37 mouse cellular contexts compared by ENCODE assay signal in the genomic region with DNA sequence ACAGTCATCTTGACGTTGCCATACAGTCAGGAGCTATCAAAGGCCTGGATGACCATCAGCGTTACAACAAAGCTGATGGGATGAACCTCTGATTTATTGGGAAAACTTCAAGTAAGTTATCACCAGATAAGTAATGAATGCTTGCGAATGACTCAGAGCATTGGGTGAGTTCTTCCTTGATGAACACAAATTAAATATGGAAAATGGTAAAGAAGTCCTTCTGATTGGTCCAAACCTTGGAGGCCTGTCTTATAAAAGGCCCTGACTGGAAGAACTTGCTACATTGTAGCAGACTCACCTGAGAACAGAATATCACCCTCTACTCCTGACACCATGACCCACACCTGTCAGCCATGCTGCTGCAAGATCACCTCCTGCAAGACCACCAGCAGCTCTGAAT. TPM values are rescaled to one million over a fixed set of nuclear protein-coding genes. Genes with fewer than 3 reads are reported as not detected.
"Had no signal": no experiment of that assay in that cellular context is flagged by ENCODE, and none has a peak within 500 bp of the region (broad histone marks: within the 10 kb centered on the region; RNA-seq: fewer than 3 reads in every experiment).

Gm11565 (plus strand) TSS at position 301 of the 400 bp plus-strand sequence.

- H3K9me3 ChIP-seq: embryonic facial prominence, embryonic 10.5 days; embryonic facial prominence, embryonic 12.5 days; embryonic facial prominence, embryonic 13.5 days; embryonic facial prominence, embryonic 15.5 days; forebrain, embryonic 10.5 days; forebrain, embryonic 12.5 days; forebrain, embryonic 13.5 days; forebrain, embryonic 15.5 days had no signal

- H3K36me3 ChIP-seq: embryonic facial prominence, embryonic 10.5 days; embryonic facial prominence, embryonic 12.5 days; embryonic facial prominence, embryonic 13.5 days; embryonic facial prominence, embryonic 15.5 days; forebrain, embryonic 10.5 days; forebrain, embryonic 12.5 days; forebrain, embryonic 15.5 days had no signal

- H3K4me3 ChIP-seq: embryonic facial prominence, embryonic 10.5 days; embryonic facial prominence, embryonic 12.5 days; embryonic facial prominence, embryonic 13.5 days; embryonic facial prominence, embryonic 15.5 days; erythroblast, embryonic 14.5 days; forebrain, embryonic 10.5 days; forebrain, embryonic 12.5 days; forebrain, embryonic 13.5 days; forebrain, embryonic 15.5 days; gastrocnemius, adult 2 months had no signal

- ATAC-seq: forebrain, embryonic 13.5 days; forebrain, embryonic 14.5 days; forebrain, embryonic 15.5 days; forebrain, embryonic 16.5 days; forebrain, postnatal 0 days had no signal

- H3K27me3 ChIP-seq: embryonic facial prominence, embryonic 12.5 days; embryonic facial prominence, embryonic 15.5 days; forebrain, embryonic 12.5 days; forebrain, embryonic 13.5 days; forebrain, embryonic 15.5 days had no signal

- DNase-seq: cerebellum, adult 2 months; cerebellum, adult 8-10 months; cerebellum, adult 9-10 months; cerebellum, adult 9-11 months; cerebellum, postnatal 14 days; cerebellum, postnatal 25 days; cerebellum, postnatal 36 days; embryo, embryonic 11 days; forebrain, postnatal 0 days; gastrocnemius, adult 2 months; gastrocnemius, postnatal 10 days; gastrocnemius, postnatal 14 days; gastrocnemius, postnatal 25 days; gastrocnemius, postnatal 36 days; heart, adult 18-20 months had no signal

- H3K4me1 ChIP-seq: embryonic facial prominence, embryonic 10.5 days; embryonic facial prominence, embryonic 12.5 days; embryonic facial prominence, embryonic 13.5 days; embryonic facial prominence, embryonic 15.5 days; forebrain, embryonic 10.5 days; forebrain, embryonic 12.5 days; forebrain, embryonic 13.5 days; forebrain, embryonic 15.5 days had no signal

- H3K27ac ChIP-seq: embryonic facial prominence, embryonic 10.5 days; embryonic facial prominence, embryonic 12.5 days; embryonic facial prominence, embryonic 13.5 days; embryonic facial prominence, embryonic 15.5 days; forebrain, embryonic 10.5 days; forebrain, embryonic 12.5 days; forebrain, embryonic 13.5 days; forebrain, embryonic 15.5 days; gastrocnemius, adult 2 months had no signal

RNA-seq across cellular contexts. Expression of gene Gm11565, which starts in this region (rescaled TPM):
- total RNA-seq: common myeloid progenitor, adult 5-6 weeks; forebrain, postnatal 0 days; gastrocnemius, adult 18-20 months; gastrocnemius, adult 2 months; gastrocnemius, adult 8-10 months; gastrocnemius, postnatal 10 days; gastrocnemius, postnatal 14 days; gastrocnemius, postnatal 25 days; gastrocnemius, postnatal 36 days; gastrocnemius, postnatal 4 days; granulocyte monocyte progenitor cell, adult 5-6 weeks; heart, adult 18-20 months had no signal
- polyA plus RNA-seq: cerebellum, adult 2 months; cortical plate, adult 2 months; embryonic facial prominence, embryonic 10.5 days; embryonic facial prominence, embryonic 11.5 days; embryonic facial prominence, embryonic 12.5 days; embryonic facial prominence, embryonic 13.5 days; embryonic facial prominence, embryonic 14.5 days; embryonic facial prominence, embryonic 15.5 days; erythroblast, embryonic 14.5 days; forebrain, embryonic 10.5 days; forebrain, embryonic 11.5 days; forebrain, embryonic 12.5 days; forebrain, embryonic 13.5 days; forebrain, embryonic 14.5 days; forebrain, embryonic 15.5 days; forebrain, embryonic 16.5 days; forebrain, postnatal 0 days; frontal cortex, adult 2 months; gonadal fat pad, adult 2 months had no signal
